13 mouse cellular contexts compared by ENCODE assay signal in genomic region chr2:142251518-142251917, GRCm38 (mm10).
"Had no signal": no experiment of that assay in that cellular context is flagged by ENCODE, and none has a peak within 500 bp of the region (broad histone marks: within the 10 kb centered on the region; RNA-seq: fewer than 3 reads in every experiment).

No protein-coding gene starts in this region.

- H3K27me3 ChIP-seq: liver, embryonic 15.5 days had no signal

- H3K4me3 ChIP-seq: limb, embryonic 10.5 days; liver, embryonic 15.5 days had no signal

- H3K9me3 ChIP-seq: limb, embryonic 10.5 days; liver, embryonic 15.5 days had no signal

- ATAC-seq: lung, postnatal 0 days; midbrain, embryonic 16.5 days had no signal

- H3K27ac ChIP-seq: limb, embryonic 10.5 days; liver, embryonic 15.5 days had no signal

- DNase-seq: kidney, adult 18-20 months; kidney, postnatal 25 days; lung, adult 2 months; lung, postnatal 36 days; right cerebral cortex, postnatal 4 days; spleen, adult 18-20 months; thymus, adult 2 months; thymus, postnatal 25 days had no signal

- H3K9ac ChIP-seq: liver, embryonic 15.5 days had no signal

- H3K36me3 ChIP-seq: limb, embryonic 10.5 days; liver, embryonic 15.5 days had no signal

- H3K4me1 ChIP-seq: liver, embryonic 15.5 days had no signal

- H3K4me2 ChIP-seq: liver, embryonic 11.5 days; liver, embryonic 15.5 days had no signal
